Mouse (Mus musculus) neural tube, embryonic 14.5 days (tissue): Measurements from ENCODE around the gene Micu1. TPM values are rescaled to one million over a fixed set of nuclear protein-coding genes. Genes with fewer than 3 reads are reported as not detected.

Experiments
- ATAC-seq: fragments of 200-750 bp; cut with Nextera tagmentation; 2 replicates; pipeline ENCODE4 v1.8.0; 2017; ENCODE audit warnings: low read depth, mild to moderate bottlenecking, moderate TSS enrichment, moderate library complexity
- H3K27ac ChIP-seq: fragments of 300-500 bp; sonication (generic); 2 replicates; pipeline ENCODE4 v1.5.1; 2014; ENCODE audit warnings: low read depth, mild to moderate bottlenecking, control low read depth, low read length, moderate library complexity, mixed read lengths
- H3K27me3 ChIP-seq: fragments of 300-500 bp; sonication (generic); 2 replicates; pipeline ENCODE4 v1.6.1; 2014; ENCODE audit warnings: low read length; ENCODE audit not compliant: control insufficient read depth, insufficient read depth
- H3K36me3 ChIP-seq: fragments of 300-500 bp; sonication (generic); 2 replicates; pipeline ENCODE4 v1.6.1; 2014; ENCODE audit warnings: low read length, mixed read lengths; ENCODE audit not compliant: control insufficient read depth, insufficient read depth
- H3K4me1 ChIP-seq: fragments of 300-500 bp; sonication (generic); 2 replicates; pipeline ENCODE4 v1.6.1; 2014; ENCODE audit warnings: low read length; ENCODE audit not compliant: control insufficient read depth, insufficient read depth
- H3K4me2 ChIP-seq: fragments of 300-500 bp; sonication (generic); 2 replicates; pipeline ENCODE4 v1.6.1; 2014; ENCODE audit warnings: mild to moderate bottlenecking, low read depth, low read length, control low read depth
- H3K4me3 ChIP-seq: fragments of 300-500 bp; sonication (generic); 2 replicates; pipeline ENCODE4 v1.5.1; 2014; ENCODE audit warnings: low read depth, low read length, control low read depth, mixed read lengths
- H3K9ac ChIP-seq: fragments of 300-500 bp; sonication (generic); replicated peaks from 2 replicates; pipeline ENCODE4 v1.6.1; 2014; ENCODE audit warnings: low read depth, mild to moderate bottlenecking, control low read depth, low read length, mixed read lengths
- H3K9me3 ChIP-seq: fragments of 300-500 bp; sonication (generic); 2 replicates; pipeline ENCODE4 v1.6.1; 2016; ENCODE audit warnings: low read length; ENCODE audit not compliant: control insufficient read depth
- WGBS: fragments of 180-500 bp; shearing (Covaris S2); extraction: QIAGEN DNeasy Blood & Tissue Kit; methylation state at CpG from one replicate; pipeline ENCODE4 v1.1.7; 2014; 5-methylcytosine and 5-hydroxymethylcytosine counted together
- polyA plus RNA-seq: library from polyadenylated mRNA; unstranded; fragments of >200 nt; fragmentation: Nextera tagmentation; extraction: Ambion mirVana; gene quantifications from 2 replicates; pipeline ENCODE4 v1.2.1, GENCODE M21; 2014

Gene Micu1
- polyA plus RNA-seq, 1 experiment from 2014 or later, result 93.9 TPM

DNA sequence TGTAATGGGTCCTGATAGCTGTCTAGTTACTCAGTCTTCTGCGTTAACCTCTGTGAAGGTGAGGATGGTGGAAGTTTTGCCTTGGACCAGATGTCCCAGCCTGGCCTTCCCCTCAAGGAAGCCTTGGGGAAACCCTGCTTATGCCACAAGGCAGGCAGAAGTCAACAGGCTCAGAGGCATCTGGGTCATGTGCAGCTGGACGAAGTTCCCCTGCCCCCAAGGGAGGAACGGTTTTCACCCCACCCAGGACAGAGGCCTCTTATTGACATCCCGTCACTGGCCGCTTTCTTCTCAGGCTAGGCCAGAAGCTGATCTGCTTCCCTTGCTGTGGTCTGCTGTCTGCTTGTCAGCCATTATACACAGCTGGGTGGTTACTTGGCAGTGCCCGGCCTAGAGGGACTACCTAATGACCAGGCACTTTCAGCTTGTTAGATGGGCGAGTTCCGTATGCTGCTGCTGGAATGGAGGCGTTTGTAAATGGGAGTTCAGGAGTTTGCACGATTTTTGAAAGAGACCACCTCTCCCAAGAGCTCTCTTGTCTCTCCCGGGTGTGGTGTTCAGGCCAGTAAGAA lies 33.8 kb downstream of the Micu1 start:
- no peak overlapping the region for H3K9ac ChIP-seq
- H3K27me3 ChIP-seq, result no peaks in the 10 kb centered on the region
- H3K36me3 ChIP-seq, result no peaks in the 10 kb centered on the region
- H3K9me3 ChIP-seq, result no peaks in the 10 kb centered on the region
- WGBS, result 77% methylated on average over 11 of the region's 11 CpGs
- H3K27ac ChIP-seq, result no peak overlapping the region
- H3K4me1 ChIP-seq, result no peaks in the 10 kb centered on the region
- H3K4me3 ChIP-seq, result no peak overlapping the region
- H3K4me2 ChIP-seq, result no peak overlapping the region
- ATAC-seq, result no peak

GRCm38 (mm10) chr10:59741448-59741847 lies 39.2 kb downstream of the Micu1 start:
- Histone ChIP-seq H3K27me3 (no peaks in the 10 kb centered on the region), H3K4me1 (no peaks in the 10 kb centered on the region), H3K36me3 (no peaks in the 10 kb centered on the region), H3K9me3 (no peaks in the 10 kb centered on the region), H3K9ac (no peak overlapping the region), H3K4me2 (no peak overlapping the region), H3K27ac (no peak overlapping the region), H3K4me3 (no peak overlapping the region)
- 28% methylated on average over 4 of the region's 4 CpGs for WGBS
- ATAC-seq, result no peak

DNA sequence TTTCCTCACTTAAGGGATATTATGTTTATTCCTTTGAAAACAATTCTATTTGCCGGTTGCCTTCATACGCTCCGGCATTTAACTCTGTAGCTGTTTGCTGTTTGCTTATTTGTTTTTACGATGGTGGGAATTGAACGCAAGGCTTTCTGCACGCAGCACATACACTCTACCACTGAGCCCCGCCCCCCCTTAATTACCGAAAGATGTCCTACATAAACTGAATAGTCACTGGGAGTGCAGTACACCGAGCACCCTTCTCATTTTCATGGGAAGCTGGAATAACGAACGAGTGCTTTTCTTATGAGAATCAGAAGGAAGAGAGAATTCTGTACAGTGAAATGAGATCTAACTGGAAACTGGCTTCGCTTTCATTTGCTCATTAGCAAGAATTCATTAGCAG lies 41.1 kb downstream of the Micu1 start:
- no peaks in the 10 kb centered on the region for H3K9me3 ChIP-seq
- H3K9ac ChIP-seq, result no peak overlapping the region
- no peaks in the 10 kb centered on the region for H3K4me1 ChIP-seq
- peak overlapping the region; percentile 46; the same call in 1 of the 2 replicates for H3K27ac ChIP-seq
- no peak overlapping the region for H3K4me3 ChIP-seq
- no peaks in the 10 kb centered on the region for H3K36me3 ChIP-seq
- peak; percentile 80 for ATAC-seq
- no peaks in the 10 kb centered on the region for H3K27me3 ChIP-seq
- 71% methylated on average over 12 of the region's 12 CpGs for WGBS
- H3K4me2 ChIP-seq, result no peak overlapping the region

DNA sequence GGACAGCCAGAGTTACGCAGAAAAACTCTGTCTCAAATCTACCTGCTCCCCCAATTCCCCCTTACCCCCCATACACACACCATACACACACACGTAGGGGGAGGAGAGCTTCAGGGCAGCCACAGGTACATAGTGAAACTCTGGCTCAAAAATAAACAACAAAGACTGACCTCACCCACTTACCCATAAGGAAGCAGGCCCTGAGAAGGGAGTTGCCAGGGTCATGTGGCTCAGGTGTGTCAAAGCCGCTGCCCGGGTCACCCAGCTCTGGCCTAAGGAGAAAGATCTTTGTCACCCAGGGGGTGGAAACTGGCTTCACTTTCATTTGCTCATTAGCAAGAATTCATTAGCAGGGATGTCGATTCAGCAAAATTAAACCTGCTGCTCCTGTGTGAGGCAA lies 41.7 kb downstream of the Micu1 start:
- Histone ChIP-seq H3K36me3 (no peaks in the 10 kb centered on the region), H3K4me1 (no peaks in the 10 kb centered on the region), H3K4me2 (no peak overlapping the region), H3K27ac (peak overlapping the region; percentile 46; the same call in 1 of the 2 replicates), H3K9me3 (no peaks in the 10 kb centered on the region), H3K27me3 (no peaks in the 10 kb centered on the region), H3K4me3 (no peak overlapping the region), H3K9ac (no peak overlapping the region)
- WGBS, result 93% methylated on average over 5 of the region's 5 CpGs
- peak; percentile 38; the same call in 1 of the 2 replicates for ATAC-seq

GRCm38 (mm10) chr10:59747334-59747733 lies 45.1 kb downstream of the Micu1 start:
- H3K4me2 ChIP-seq, result no peak overlapping the region
- no peaks in the 10 kb centered on the region for H3K4me1 ChIP-seq
- no peak overlapping the region for H3K4me3 ChIP-seq
- H3K9me3 ChIP-seq, result no peaks in the 10 kb centered on the region
- no peak overlapping the region for H3K27ac ChIP-seq
- H3K36me3 ChIP-seq, result no peaks in the 10 kb centered on the region
- no peak overlapping the region for H3K9ac ChIP-seq
- H3K27me3 ChIP-seq, result no peaks in the 10 kb centered on the region
- ATAC-seq, result no peak
- 89% methylated on average over 7 of the region's 7 CpGs for WGBS

DNA sequence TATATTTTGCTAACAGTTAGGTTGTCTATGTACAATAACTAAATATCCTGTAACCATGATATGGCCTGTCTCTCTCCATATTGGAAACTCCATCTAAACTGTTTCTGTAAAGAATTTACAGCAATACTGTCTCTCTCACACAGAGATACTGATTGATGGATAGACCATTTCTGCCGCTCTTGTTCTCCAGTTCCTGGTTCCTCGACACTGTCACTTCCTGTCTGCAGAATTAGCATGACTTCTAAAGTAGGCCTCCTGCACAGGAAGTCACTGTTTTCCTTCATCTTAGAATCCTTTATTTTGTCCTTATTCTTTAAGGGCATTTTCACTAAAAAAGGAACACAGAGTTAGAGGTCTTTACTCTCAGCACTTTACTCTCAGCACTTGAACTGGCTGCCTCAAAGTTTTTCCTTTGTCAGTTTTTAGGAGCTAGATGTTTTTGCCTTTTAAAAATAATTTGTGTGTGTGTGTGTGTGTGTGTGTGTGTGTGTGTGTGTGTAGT lies 46.5 kb downstream of the Micu1 start:
- ATAC-seq, result no peak
- no peak overlapping the region for H3K27ac ChIP-seq
- WGBS, result 78% methylated on average over 2 of the region's 2 CpGs

GRCm38 (mm10) chr10:59753538-59754069 lies 51.3 kb downstream of the Micu1 start:
- WGBS, result 51% methylated on average over 9 of the region's 9 CpGs
- Histone ChIP-seq H3K4me1 (no peaks in the 10 kb centered on the region), H3K9ac (no peak overlapping the region), H3K27ac (no peak overlapping the region), H3K9me3 (no peaks in the 10 kb centered on the region), H3K36me3 (no peaks in the 10 kb centered on the region), H3K27me3 (no peaks in the 10 kb centered on the region), H3K4me2 (no peak overlapping the region), H3K4me3 (no peak overlapping the region)
- ATAC-seq, result no peak

More for the DNA sequence above, 46.5 kb downstream of the Micu1 start:
- Histone ChIP-seq H3K9ac (no peak overlapping the region), H3K27me3 (no peaks in the 10 kb centered on the region), H3K4me1 (no peaks in the 10 kb centered on the region), H3K4me3 (no peak overlapping the region), H3K9me3 (no peaks in the 10 kb centered on the region), H3K36me3 (no peaks in the 10 kb centered on the region), H3K4me2 (no peak overlapping the region)

- Histone ChIP-seq H3K4me1 (no peaks in the 10 kb centered on the region), H3K9ac (no peak overlapping the region), H3K4me3 (no peak overlapping the region), H3K27me3 (no peaks in the 10 kb centered on the region), H3K9me3 (no peaks in the 10 kb centered on the region), H3K27ac (no peak overlapping the region), H3K4me2 (no peak overlapping the region), H3K36me3 (no peaks in the 10 kb centered on the region)
- no peak for ATAC-seq
- WGBS, result 84% methylated on average over 1 of the region's 1 CpGs
Observed at GRCm38 (mm10) chr10:59754104-59754503, 51.8 kb downstream of the Micu1 start.

- Histone ChIP-seq H3K9me3 (no peaks in the 10 kb centered on the region), H3K27me3 (no peaks in the 10 kb centered on the region), H3K36me3 (no peaks in the 10 kb centered on the region), H3K27ac (no peak overlapping the region), H3K9ac (no peak overlapping the region), H3K4me2 (no peak overlapping the region), H3K4me3 (no peak overlapping the region), H3K4me1 (no peaks in the 10 kb centered on the region)
- WGBS, result 63% methylated on average over 1 of the region's 1 CpGs
- ATAC-seq, result no peak
Observed at GRCm38 (mm10) chr10:59754901-59755300, 52.6 kb downstream of the Micu1 start.
